Mouse (Mus musculus): ENCODE results near the gene Itprid1. TPM values are rescaled to one million over a fixed set of nuclear protein-coding genes. Genes with fewer than 3 reads are reported as not detected.

Itprid1 gene
- not detected in 2 replicates for polyA plus RNA-seq (2012; ENCODE audit: insufficient read depth, low replicate concordance)

DNA sequence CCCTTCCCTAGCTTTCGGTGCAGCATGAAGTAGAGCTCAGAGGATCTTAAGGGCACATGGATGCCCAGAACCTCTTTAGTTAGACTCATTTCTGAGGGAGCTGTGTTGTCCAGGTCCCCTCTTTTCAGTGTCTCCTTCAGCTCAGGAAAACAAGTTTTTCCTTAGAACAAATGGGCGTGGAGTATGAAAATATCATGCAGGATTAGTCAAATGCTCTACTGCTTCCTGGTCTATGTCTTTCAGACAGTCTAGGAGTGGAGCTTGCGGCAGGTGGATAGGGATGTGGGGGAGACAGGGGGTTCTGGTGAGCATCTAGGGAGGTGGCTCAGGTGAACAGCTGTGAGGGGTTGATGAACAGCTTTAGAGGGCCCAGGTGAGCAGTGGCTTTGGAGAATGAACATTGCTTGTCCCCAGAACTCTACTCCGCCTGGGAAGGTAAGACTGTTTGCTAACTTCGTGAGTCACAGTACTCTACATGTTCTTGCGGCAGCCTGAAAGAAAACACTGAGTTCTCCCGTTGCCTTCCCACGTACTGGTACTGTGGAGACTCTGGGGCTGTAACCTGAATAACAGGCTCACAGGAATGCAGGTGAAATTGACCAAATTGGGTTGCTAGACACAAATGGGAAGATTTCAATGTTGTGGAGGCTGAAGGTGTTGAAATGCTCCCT lies at the start of gene Itprid1:
Itprid1 (plus strand) TSS at position 246 of the 671 bp plus-strand sequence.
- Histone ChIP-seq H3K9me3 (no peaks in the 10 kb centered on the region), H3K4me1 (no peaks in the 10 kb centered on the region; the same call in 1 of the 2 replicates), H3K36me3 (replicated peaks; ENCODE audit: low read length) (no peaks in the 10 kb centered on the region), H3K27me3 (replicated peaks) (peaks cover 2% of the 10 kb centered on the region), H3K4me3 (replicated peaks) (no peak within 1 kb of the TSS)
- TF ChIP-seq FLI1 (IDR thresholded peaks at IDR 0.05; ENCODE audit: low read length) (no peak), GATA1 (IDR thresholded peaks at IDR 0.05; ENCODE audit: borderline replicate concordance, low read length) (no peak)

DNA sequence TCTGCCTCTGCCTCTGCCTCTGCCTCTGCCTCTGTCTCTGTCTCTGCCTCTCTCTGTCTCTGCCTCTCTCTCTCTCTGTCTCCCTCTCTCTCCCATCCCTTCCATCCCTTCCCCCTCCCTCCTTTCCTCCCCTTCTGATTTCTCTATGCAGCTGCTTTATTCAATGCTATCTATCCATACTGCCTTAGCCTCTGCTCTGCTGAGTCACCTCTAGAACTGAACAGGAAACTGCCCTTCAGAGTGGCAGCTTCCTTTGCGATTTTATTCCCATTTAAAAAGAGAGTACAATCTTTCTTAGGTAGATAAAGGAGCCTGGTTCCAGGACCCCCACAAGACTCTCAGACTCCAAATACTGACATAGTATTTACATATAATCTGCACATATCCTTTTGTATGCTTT lies 47.1 kb upstream of the Itprid1 start:
- TF ChIP-seq GATA1 (IDR thresholded peaks at IDR 0.05; ENCODE audit: borderline replicate concordance, low read length) = no peak
- TF ChIP-seq FLI1 (IDR thresholded peaks at IDR 0.05; ENCODE audit: low read length) = no peak
- peaks cover 7% of the 10 kb centered on the region for H3K27me3 ChIP-seq (replicated peaks)

GRCm38 (mm10) chr6:55791852-55792496 lies 44.7 kb upstream of the Itprid1 start:
- peaks cover 22% of the 10 kb centered on the region; the same call in 1 of the 2 replicates for H3K4me1 ChIP-seq
- H3K4me3 ChIP-seq (replicated peaks) = no peak overlapping the region
- H3K27me3 ChIP-seq (replicated peaks) = peaks cover 7% of the 10 kb centered on the region
- no peaks in the 10 kb centered on the region for H3K9me3 ChIP-seq
- TF ChIP-seq GATA1 (IDR thresholded peaks at IDR 0.05; ENCODE audit: borderline replicate concordance, low read length) (no peak), FLI1 (IDR thresholded peaks at IDR 0.05; ENCODE audit: low read length) (no peak)
- H3K36me3 ChIP-seq (replicated peaks; ENCODE audit: low read length) = no peaks in the 10 kb centered on the region

More for the DNA sequence above, 47.1 kb upstream of the Itprid1 start:
- no peaks in the 10 kb centered on the region for H3K9me3 ChIP-seq
- peaks cover 22% of the 10 kb centered on the region; the same call in 1 of the 2 replicates for H3K4me1 ChIP-seq
- no peak overlapping the region for H3K4me3 ChIP-seq (replicated peaks)
- H3K36me3 ChIP-seq (replicated peaks; ENCODE audit: low read length) = no peaks in the 10 kb centered on the region

GRCm38 (mm10) chr6:55792536-55792935 lies 44.2 kb upstream of the Itprid1 start:
- Histone ChIP-seq H3K36me3 (replicated peaks; ENCODE audit: low read length) (no peaks in the 10 kb centered on the region), H3K27me3 (replicated peaks) (peaks cover 7% of the 10 kb centered on the region), H3K9me3 (no peaks in the 10 kb centered on the region), H3K4me3 (replicated peaks) (no peak overlapping the region), H3K4me1 (peaks cover 22% of the 10 kb centered on the region; the same call in 1 of the 2 replicates)
- TF ChIP-seq FLI1 (IDR thresholded peaks at IDR 0.05; ENCODE audit: low read length) (no peak), GATA1 (IDR thresholded peaks at IDR 0.05; ENCODE audit: borderline replicate concordance, low read length) (no peak)

GRCm38 (mm10) chr6:55802686-55803085 lies 34.0 kb upstream of the Itprid1 start:
- peaks cover 15% of the 10 kb centered on the region for H3K27me3 ChIP-seq (replicated peaks)
- H3K9me3 ChIP-seq = no peaks in the 10 kb centered on the region
- no peak overlapping the region for H3K4me3 ChIP-seq (replicated peaks)
- H3K36me3 ChIP-seq (replicated peaks; ENCODE audit: low read length) = no peaks in the 10 kb centered on the region
- peaks cover 17% of the 10 kb centered on the region; the same call in 1 of the 2 replicates for H3K4me1 ChIP-seq
- no peak for TF ChIP-seq FLI1 (IDR thresholded peaks at IDR 0.05; ENCODE audit: low read length)

GRCm38 (mm10) chr6:55803357-55803756 lies 33.3 kb upstream of the Itprid1 start:
- H3K4me1 ChIP-seq = peaks cover 17% of the 10 kb centered on the region; the same call in 1 of the 2 replicates
- no peaks in the 10 kb centered on the region for H3K36me3 ChIP-seq (replicated peaks; ENCODE audit: low read length)
- TF ChIP-seq GATA1 (IDR thresholded peaks at IDR 0.05; ENCODE audit: borderline replicate concordance, low read length) (no peak), FLI1 (IDR thresholded peaks at IDR 0.05; ENCODE audit: low read length) (no peak)
- H3K27me3 ChIP-seq (replicated peaks) = peaks cover 15% of the 10 kb centered on the region
- H3K9me3 ChIP-seq = no peaks in the 10 kb centered on the region
- H3K4me3 ChIP-seq (replicated peaks) = no peak overlapping the region

DNA sequence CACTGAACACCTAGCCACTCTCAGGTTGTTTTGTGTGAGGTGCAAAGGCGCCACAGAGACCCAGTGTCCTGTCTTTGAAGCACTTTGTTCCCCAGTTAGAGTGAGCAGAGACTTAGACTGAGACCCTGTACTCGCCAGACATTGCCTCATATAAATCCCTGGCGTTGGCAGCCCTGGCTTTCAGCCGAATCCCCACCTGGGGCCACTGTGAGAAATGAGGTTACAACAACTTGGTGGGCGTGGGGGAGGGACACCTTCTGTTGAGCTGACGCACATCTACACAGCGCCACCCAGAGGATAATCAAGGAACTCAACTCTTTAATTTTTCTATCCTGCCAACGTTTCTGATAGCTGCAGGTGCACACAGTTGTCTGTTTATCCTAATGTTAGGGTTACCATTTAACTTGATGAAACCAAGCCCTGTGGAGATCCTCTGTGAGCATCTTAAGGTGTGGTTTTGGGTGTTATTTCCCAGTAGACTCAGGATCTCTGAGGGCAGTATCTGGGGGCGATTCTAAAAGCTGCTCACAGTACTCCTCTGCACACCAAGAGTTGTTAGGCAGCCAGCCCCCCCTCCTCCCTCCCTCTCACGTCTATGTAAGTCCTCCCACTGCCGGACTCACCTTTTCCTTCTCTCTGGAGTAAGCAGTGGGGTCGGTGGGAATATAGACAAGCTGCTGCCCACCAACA lies 32.6 kb upstream of the Itprid1 start:
- no peak for TF ChIP-seq GATA1 (IDR thresholded peaks at IDR 0.05; ENCODE audit: borderline replicate concordance, low read length)
- H3K4me1 ChIP-seq = peaks cover 17% of the 10 kb centered on the region; the same call in 1 of the 2 replicates
- H3K36me3 ChIP-seq (replicated peaks; ENCODE audit: low read length) = no peaks in the 10 kb centered on the region
- no peaks in the 10 kb centered on the region for H3K9me3 ChIP-seq
- no peak overlapping the region for H3K4me3 ChIP-seq (replicated peaks)
- H3K27me3 ChIP-seq (replicated peaks) = peaks cover 15% of the 10 kb centered on the region

GRCm38 (mm10) chr6:55804681-55805000 lies 32.1 kb upstream of the Itprid1 start:
- no peak for TF ChIP-seq GATA1 (IDR thresholded peaks at IDR 0.05; ENCODE audit: borderline replicate concordance, low read length)
- no peaks in the 10 kb centered on the region for H3K36me3 ChIP-seq (replicated peaks; ENCODE audit: low read length)
- H3K4me1 ChIP-seq = peaks cover 15% of the 10 kb centered on the region; the same call in 1 of the 2 replicates
- no peak overlapping the region for H3K4me3 ChIP-seq (replicated peaks)
- no peaks in the 10 kb centered on the region for H3K9me3 ChIP-seq
- H3K27me3 ChIP-seq (replicated peaks) = peaks cover 15% of the 10 kb centered on the region

GRCm38 (mm10) chr6:55805291-55806137 lies 31.2 kb upstream of the Itprid1 start:
- TF ChIP-seq FLI1 (IDR thresholded peaks at IDR 0.05; ENCODE audit: low read length) (no peak), GATA1 (IDR thresholded peaks at IDR 0.05; ENCODE audit: borderline replicate concordance, low read length) (no peak)
- peaks cover 12% of the 10 kb centered on the region; the same call in 1 of the 2 replicates for H3K4me1 ChIP-seq
- H3K27me3 ChIP-seq (replicated peaks) = peaks cover 16% of the 10 kb centered on the region
- no peaks in the 10 kb centered on the region for H3K9me3 ChIP-seq
- no peak overlapping the region for H3K4me3 ChIP-seq (replicated peaks)
- H3K36me3 ChIP-seq (replicated peaks; ENCODE audit: low read length) = no peaks in the 10 kb centered on the region
